Comparison of ENCODE assay signal across 19 mouse cellular contexts in genomic region chr9:32503423-32503822, GRCm38 (mm10). TPM values are rescaled to one million over a fixed set of nuclear protein-coding genes. Genes with fewer than 3 reads are reported as not detected.
DNase-seq lines count a peak whose midpoint lies in the region; ATAC-seq and TF ChIP-seq lines count a peak whose summit lies in the region.
"Had no signal": no experiment of that assay in that cellular context is flagged by ENCODE, and none has a peak within 500 bp of the region (broad histone marks: within the 10 kb centered on the region; RNA-seq: fewer than 3 reads in every experiment).

No protein-coding gene starts in this region.

- no peaks in the 10 kb centered on the region for H3K27me3 ChIP-seq in heart, embryonic 15.5 days
- H3K27me3 ChIP-seq in heart, embryonic 12.5 days (replicated peaks), result no peaks in the 10 kb centered on the region
- no peaks in the 10 kb centered on the region for H3K27me3 ChIP-seq in kidney, postnatal 0 days (ENCODE audit: insufficient read depth, low read length)
- no peaks in the 10 kb centered on the region for H3K27me3 ChIP-seq in thymus, adult 2 months (ENCODE audit: control insufficient read depth, insufficient read depth, low read length)
- no peaks in the 10 kb centered on the region for H3K27me3 ChIP-seq in cerebellum, adult 2 months (ENCODE audit: control insufficient read depth, insufficient read depth, low read length)
- H3K27me3 ChIP-seq: hindbrain, embryonic 15.5 days; midbrain, embryonic 12.5 days had no signal

- peak overlapping the region; percentile 24 for H3K27ac ChIP-seq in heart, embryonic 15.5 days
- no peak overlapping the region for H3K27ac ChIP-seq in heart, embryonic 12.5 days (ENCODE audit: poor library complexity, severe bottlenecking)
- H3K27ac ChIP-seq in kidney, postnatal 0 days, result peak overlapping the region; percentile 44
- peak overlapping the region; percentile 67 for H3K27ac ChIP-seq in thymus, adult 2 months (ENCODE audit: control insufficient read depth, insufficient read depth, low read length)
- peak overlapping the region; percentile 98 for H3K27ac ChIP-seq in macrophage
- no peak overlapping the region for H3K27ac ChIP-seq in cerebellum, adult 2 months (ENCODE audit: insufficient read depth, low read length)
- H3K27ac ChIP-seq: hindbrain, embryonic 15.5 days; left cerebral cortex, adult 2 months; limb, embryonic 10.5 days; liver, embryonic 13.5 days; midbrain, embryonic 12.5 days had no signal

- H3K9ac ChIP-seq in heart, embryonic 15.5 days, result no peak overlapping the region
- H3K9ac ChIP-seq in heart, embryonic 12.5 days, result no peak overlapping the region
- H3K9ac ChIP-seq in kidney, postnatal 0 days (ENCODE audit: low read depth, low read length), result no peak overlapping the region
- H3K9ac ChIP-seq: hindbrain, embryonic 15.5 days; liver, embryonic 13.5 days; midbrain, embryonic 12.5 days had no signal

- WGBS in heart, embryonic 15.5 days, result 42% methylated on average over 4 of the region's 4 CpGs
- WGBS in heart, embryonic 12.5 days, result 35% methylated on average over 4 of the region's 4 CpGs
- 14% methylated on average over 4 of the region's 4 CpGs for WGBS in kidney, postnatal 0 days
- 14% methylated on average over 4 of the region's 4 CpGs for WGBS in thymus, adult 2 months
- WGBS in macrophage (ENCODE audit: missing documents), result 37% methylated on average over 4 of the region's 4 CpGs
- 90% methylated on average over 4 of the region's 4 CpGs for WGBS in cerebellum, adult 2 months

- ATAC-seq in heart, embryonic 15.5 days (replicated peaks; ENCODE audit: insufficient number of reproducible peaks, insufficient read depth, low FRiP score, low read depth), result no peak
- no peak for ATAC-seq in heart, embryonic 12.5 days (ENCODE audit: insufficient number of reproducible peaks, low FRiP score)
- no peak for ATAC-seq in kidney, postnatal 0 days (replicated peaks; ENCODE audit: low FRiP score, low read depth)

- peaks cover 88% of the 10 kb centered on the region for H3K79me2 ChIP-seq in macrophage (ENCODE audit: inconsistent target)

- H3K4me3 ChIP-seq in heart, embryonic 15.5 days, result no peak overlapping the region
- no peak overlapping the region for H3K4me3 ChIP-seq in heart, embryonic 12.5 days
- H3K4me3 ChIP-seq in kidney, postnatal 0 days (replicated peaks; ENCODE audit: low read depth, low read length), result no peak overlapping the region
- no peak overlapping the region for H3K4me3 ChIP-seq in thymus, adult 2 months (ENCODE audit: control insufficient read depth, insufficient read depth, low read length)
- no peak overlapping the region for H3K4me3 ChIP-seq in macrophage (ENCODE audit: inconsistent target)
- H3K4me3 ChIP-seq in cerebellum, adult 2 months (replicated peaks; ENCODE audit: insufficient read depth, low read depth, low read length), result no peak overlapping the region
- H3K4me3 ChIP-seq: hindbrain, embryonic 15.5 days; left cerebral cortex, adult 2 months; limb, embryonic 10.5 days; liver, embryonic 13.5 days; midbrain, embryonic 12.5 days had no signal

- H3K4me2 ChIP-seq in heart, embryonic 15.5 days, result no peak overlapping the region
- no peak overlapping the region for H3K4me2 ChIP-seq in heart, embryonic 12.5 days
- H3K4me2 ChIP-seq in kidney, postnatal 0 days (ENCODE audit: low read length), result no peak overlapping the region
- H3K4me2 ChIP-seq: hindbrain, embryonic 15.5 days; liver, embryonic 13.5 days; midbrain, embryonic 12.5 days had no signal

- TF ChIP-seq CTCF in kidney, postnatal 0 days (IDR thresholded peaks at IDR 0.05; ENCODE audit: low read depth), result no peak
- TF ChIP-seq CTCF in thymus, adult 2 months (IDR thresholded peaks at IDR 0.05; ENCODE audit: borderline replicate concordance, control insufficient read depth, extremely low read depth, insufficient read depth, low read length, poor library complexity), result no peak
- TF ChIP-seq CTCF in cerebellum, adult 2 months (IDR thresholded peaks at IDR 0.05; ENCODE audit: borderline replicate concordance, insufficient read depth, low read depth, low read length), result no peak

- no peaks in the 10 kb centered on the region for H3K36me3 ChIP-seq in heart, embryonic 15.5 days
- H3K36me3 ChIP-seq in heart, embryonic 12.5 days, result no peaks in the 10 kb centered on the region
- no peaks in the 10 kb centered on the region for H3K36me3 ChIP-seq in kidney, postnatal 0 days (ENCODE audit: insufficient read depth, low read length)
- H3K36me3 ChIP-seq in thymus, adult 2 months (ENCODE audit: control insufficient read depth, insufficient read depth, low read length), result no peaks in the 10 kb centered on the region
- H3K36me3 ChIP-seq in macrophage (ENCODE audit: inconsistent target), result no peaks in the 10 kb centered on the region
- H3K36me3 ChIP-seq: hindbrain, embryonic 15.5 days; liver, embryonic 13.5 days; midbrain, embryonic 12.5 days had no signal

- H3K9me3 ChIP-seq in heart, embryonic 15.5 days (replicated peaks), result no peaks in the 10 kb centered on the region
- no peaks in the 10 kb centered on the region for H3K9me3 ChIP-seq in heart, embryonic 12.5 days (replicated peaks)
- no peaks in the 10 kb centered on the region for H3K9me3 ChIP-seq in kidney, postnatal 0 days (replicated peaks; ENCODE audit: low read length)
- H3K9me3 ChIP-seq: hindbrain, embryonic 15.5 days; limb, embryonic 10.5 days; liver, embryonic 13.5 days; midbrain, embryonic 12.5 days had no signal

- TF ChIP-seq POLR2A in thymus, adult 2 months (IDR thresholded peaks at IDR 0.05; ENCODE audit: control insufficient read depth, extremely low read depth, insufficient read depth, low read length, poor library complexity), result no peak
- no peak for TF ChIP-seq POLR2A in cerebellum, adult 2 months (IDR thresholded peaks at IDR 0.05; ENCODE audit: borderline replicate concordance, insufficient read depth, low read length)

- no peak for DNase-seq in kidney, postnatal 0 days (ENCODE audit: low spot score)
- DNase-seq in kidney, adult 8-10 months, result no peak
- DNase-seq in thymus, adult 2 months, result no peak
- DNase-seq in thymus, adult 18-20 months, result no peak
- DNase-seq in cerebellum, adult 2 months, result no peak
- DNase-seq: cerebellum, postnatal 14 days; embryo, embryonic 11 days; gastrocnemius, postnatal 14 days; liver, embryonic 13.5 days; right cerebral cortex, postnatal 4 days; thymus, postnatal 25 days had no signal

- H3K4me1 ChIP-seq in heart, embryonic 15.5 days (replicated peaks), result peaks cover 25% of the 10 kb centered on the region
- peaks cover 45% of the 10 kb centered on the region for H3K4me1 ChIP-seq in heart, embryonic 12.5 days (replicated peaks)
- H3K4me1 ChIP-seq in kidney, postnatal 0 days (replicated peaks; ENCODE audit: insufficient read depth, low read length), result peaks cover 25% of the 10 kb centered on the region; the same call in 1 of the 2 replicates
- H3K4me1 ChIP-seq in thymus, adult 2 months (replicated peaks; ENCODE audit: control insufficient read depth, insufficient read depth, low read length), result peaks cover 79% of the 10 kb centered on the region
- no peaks in the 10 kb centered on the region for H3K4me1 ChIP-seq in cerebellum, adult 2 months (ENCODE audit: control insufficient read depth, insufficient read depth, low read length)
- H3K4me1 ChIP-seq: hindbrain, embryonic 15.5 days; midbrain, embryonic 12.5 days had no signal

RNA-seq across cellular contexts. Expression of gene Fli1, which starts 39.2 kb away (rescaled TPM):
- 20.6 and 21.8 TPM in 2 replicates for polyA plus RNA-seq in heart, embryonic 15.5 days (2015; fragmentation: Nextera tagmentation; extraction: Ambion mirVana)
- polyA plus RNA-seq in heart, embryonic 12.5 days (2016; fragmentation: Nextera tagmentation; extraction: Ambion mirVana), result 20.1 and 20.2 TPM in 2 replicates
- 21.6 and 23.6 TPM in 2 replicates for polyA plus RNA-seq in kidney, postnatal 0 days (2015; fragmentation: Nextera tagmentation; extraction: Ambion mirVana)
- polyA plus RNA-seq in thymus, adult 2 months (2012; rRNA removed), result 28.5 and 33.9 TPM in 2 replicates
- total RNA-seq in macrophage (2018; cell fraction: chromatin; rRNA removed), result 100 to 1,000 TPM in 9 of 26 experiments, 10 to 100 TPM in 17; 21.1 to 160 (median 95.3) TPM
- total RNA-seq in macrophage (2018; cell fraction: cytosol; rRNA removed), result 100 to 1,000 TPM in 2 of 26 experiments, 10 to 100 TPM in 24; 44.1 to 110 (median 89.3) TPM
- total RNA-seq in macrophage (2018; cell fraction: nucleus; rRNA removed), result 100 to 1,000 TPM in 6 of 26 experiments, 10 to 100 TPM in 20; 26.3 to 141 (median 83.7) TPM
- 47.2 to 90.9 TPM (median 59.7 TPM) in 3 replicates for polyA plus RNA-seq in macrophage (2018)
- 1.7 and 2.2 TPM in 2 replicates for polyA plus RNA-seq in cerebellum, adult 2 months (2012; rRNA removed)
- polyA plus RNA-seq: C2C12 had no signal

Comparison
In these comparisons a context has a peak if more than half of its experiments do, and no peak if none do; other contexts are left out.
1. H3K27ac ChIP-seq: peak in heart, embryonic 15.5 days (single experiment), kidney, postnatal 0 days (single experiment), thymus, adult 2 months (single experiment) and macrophage (single experiment); none in heart, embryonic 12.5 days (single experiment) and cerebellum, adult 2 months (single experiment).